Mouse (Mus musculus) myocyte (in vitro differentiated cells): ENCODE measurements around the gene Med21.

Experiments used
- CEBPB ChIP-seq: IDR thresholded peaks from 2 replicates; pipeline ENCODE4 v1.6.1; 2011; ENCODE audit warnings: mild to moderate bottlenecking, moderate library complexity; ENCODE audit not compliant: poor library complexity, insufficient read depth, severe bottlenecking
- E2F4 ChIP-seq: IDR thresholded peaks from one replicate; pipeline ENCODE4 v1.6.1; 2011; ENCODE audit warnings: mild to moderate bottlenecking, control low read depth, moderate library complexity; ENCODE audit not compliant: insufficient read depth
- MAX ChIP-seq: IDR thresholded peaks from one replicate; pipeline ENCODE4 v1.6.1; 2011; ENCODE audit warnings: low read depth, mild to moderate bottlenecking, control low read depth
- MYOD1 ChIP-seq, 3 experiments: IDR thresholded peaks; one replicate each; pipeline ENCODE4 v1.6.1; 2011; ENCODE audit warnings: control low read depth in 2 of 3, low read depth in 2 of 3, mild to moderate bottlenecking in 2 of 3, moderate library complexity in 1 of 3; ENCODE audit not compliant: insufficient read length in 2 of 3, control insufficient read depth in 1 of 3
- MYOG ChIP-seq, 3 experiments: IDR thresholded peaks; one replicate each; pipeline ENCODE4 v1.6.1; 2011; ENCODE audit warnings: control low read depth in 2 of 3, low read depth in 2 of 3, mild to moderate bottlenecking in 2 of 3; ENCODE audit not compliant: insufficient read length in 2 of 3, control insufficient read depth in 1 of 3, insufficient read depth in 1 of 3
- POLR2A ChIP-seq: IDR thresholded peaks from one replicate; pipeline ENCODE4 v1.6.1; 2011; ENCODE audit warnings: low read depth, mild to moderate bottlenecking, control low read depth, moderate library complexity; ENCODE audit not compliant: insufficient read length
- POLR2AphosphoS2 ChIP-seq: IDR thresholded peaks from one replicate; pipeline ENCODE4 v1.6.1; 2011; ENCODE audit warnings: low read depth, control low read depth; ENCODE audit not compliant: insufficient read length
- TCF12 ChIP-seq: IDR thresholded peaks from one replicate; pipeline ENCODE4 v1.6.1; 2011; ENCODE audit warnings: mild to moderate bottlenecking, control low read depth; ENCODE audit not compliant: poor library complexity, insufficient read depth, severe bottlenecking
- TCF3 ChIP-seq: IDR thresholded peaks from one replicate; pipeline ENCODE4 v1.6.1; 2011; ENCODE audit warnings: low read depth, control low read depth; ENCODE audit not compliant: insufficient read length
- USF1 ChIP-seq: IDR thresholded peaks from one replicate; pipeline ENCODE4 v1.6.1; 2011; ENCODE audit warnings: low read depth, mild to moderate bottlenecking, control low read depth, moderate library complexity

GRCm38 (mm10) chr6:146629781-146630756, 12.3 kb upstream of the Med21 start:
- no peak for TF ChIP-seq POLR2A
- no peak for TF ChIP-seq MYOG (IDR thresholded peaks at IDR 0.05; ENCODE audit: control insufficient read depth in 1 of 3, insufficient read depth in 1 of 3, insufficient read length in 2 of 3, low read depth in 2 of 3)
- no peak for TF ChIP-seq POLR2AphosphoS2
- no peak for TF ChIP-seq USF1
- no peak for TF ChIP-seq CEBPB
- TF ChIP-seq MAX, result no peak
- no peak for TF ChIP-seq MYOD1 (IDR thresholded peaks at IDR 0.05; ENCODE audit: control insufficient read depth in 1 of 3, insufficient read length in 2 of 3, low read depth in 2 of 3)
- no peak for TF ChIP-seq E2F4
- no peak for TF ChIP-seq TCF3
- no peak for TF ChIP-seq TCF12
